ENCODE assay signal across 23 mouse cellular contexts in the genomic region with DNA sequence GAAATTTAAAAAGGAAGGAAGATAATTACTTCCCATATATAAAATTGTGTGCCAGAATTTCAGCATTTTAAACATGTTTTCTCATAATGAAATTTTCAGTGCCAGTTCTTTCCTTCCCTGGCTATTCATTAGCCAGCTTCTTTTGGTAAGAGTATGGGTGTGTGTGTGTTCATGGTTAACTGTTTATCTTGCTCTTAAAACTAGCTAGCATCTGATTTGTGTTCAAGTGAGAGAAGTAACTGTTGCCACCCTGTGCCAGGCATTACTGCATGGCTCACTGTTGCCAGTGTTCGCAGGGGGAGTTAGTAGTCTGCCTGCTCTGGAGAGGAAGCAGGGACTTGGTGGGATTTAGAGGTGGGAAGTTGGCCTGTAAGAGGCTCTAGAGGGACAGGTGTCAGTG.
DNase-seq lines count a peak whose midpoint lies in the region; ATAC-seq and TF ChIP-seq lines count a peak whose summit lies in the region.
"Had no signal": no experiment of that assay in that cellular context is flagged by ENCODE, and none has a peak within 500 bp of the region (broad histone marks: within the 10 kb centered on the region; RNA-seq: fewer than 3 reads in every experiment).

No protein-coding gene starts in this region.

- peaks cover 21% of the 10 kb centered on the region for H3K36me3 ChIP-seq in hindbrain, embryonic 10.5 days
- H3K36me3 ChIP-seq in hindbrain, embryonic 14.5 days (replicated peaks; ENCODE audit: control insufficient read depth, insufficient read depth) = peaks cover 19% of the 10 kb centered on the region
- peaks cover 5% of the 10 kb centered on the region; the same call in 1 of the 2 replicates for H3K36me3 ChIP-seq in kidney, postnatal 0 days (ENCODE audit: insufficient read depth, low read length)
- H3K36me3 ChIP-seq in lung, postnatal 0 days (ENCODE audit: insufficient read depth, low read length) = peaks cover 20% of the 10 kb centered on the region
- H3K36me3 ChIP-seq in macrophage (ENCODE audit: inconsistent target) = no peaks in the 10 kb centered on the region; the same call in 1 of the 2 replicates

- no peak for DNase-seq in hindbrain, embryonic 10.5 days (ENCODE audit: low spot score)
- DNase-seq in hindbrain, embryonic 14.5 days (ENCODE audit: low spot score) = no peak
- no peak for DNase-seq in kidney, postnatal 0 days (ENCODE audit: low spot score)
- no peak for DNase-seq in kidney, postnatal 25 days
- peak; percentile 70 for DNase-seq in lung, postnatal 0 days (ENCODE audit: low spot score)
- DNase-seq in lung, postnatal 10 days = no peak
- no peak for DNase-seq in embryo, embryonic 10.5 days (ENCODE audit: low spot score)
- DNase-seq: adrenal gland, postnatal 36 days; cerebellum, adult 2 months; cerebellum, postnatal 36 days; gastrocnemius, postnatal 36 days; heart, postnatal 14 days; thymus, postnatal 25 days had no signal

- no peak for TF ChIP-seq EP300 in lung, postnatal 0 days (IDR thresholded peaks at IDR 0.05)

- no peaks in the 10 kb centered on the region for H3K27me3 ChIP-seq in hindbrain, embryonic 10.5 days (ENCODE audit: insufficient read depth, poor library complexity, severe bottlenecking)
- no peaks in the 10 kb centered on the region for H3K27me3 ChIP-seq in hindbrain, embryonic 14.5 days (ENCODE audit: control insufficient read depth, insufficient read depth, low read length)
- H3K27me3 ChIP-seq in kidney, postnatal 0 days (ENCODE audit: insufficient read depth, low read length) = no peaks in the 10 kb centered on the region
- H3K27me3 ChIP-seq in lung, postnatal 0 days (replicated peaks; ENCODE audit: insufficient read depth, low read length) = no peaks in the 10 kb centered on the region
- H3K27me3 ChIP-seq: forebrain, embryonic 13.5 days; midbrain, embryonic 12.5 days; neural tube, embryonic 13.5 days had no signal

- no peaks in the 10 kb centered on the region for H3K9me3 ChIP-seq in hindbrain, embryonic 10.5 days
- no peaks in the 10 kb centered on the region for H3K9me3 ChIP-seq in hindbrain, embryonic 14.5 days (ENCODE audit: control insufficient read depth, low read length)
- no peaks in the 10 kb centered on the region for H3K9me3 ChIP-seq in kidney, postnatal 0 days (replicated peaks; ENCODE audit: low read length)
- no peaks in the 10 kb centered on the region for H3K9me3 ChIP-seq in lung, postnatal 0 days (ENCODE audit: low read length)
- H3K9me3 ChIP-seq: embryonic facial prominence, embryonic 10.5 days; forebrain, embryonic 13.5 days; heart, embryonic 10.5 days; limb, embryonic 10.5 days; midbrain, embryonic 12.5 days; neural tube, embryonic 13.5 days had no signal

- TF ChIP-seq CTCF in kidney, postnatal 0 days (IDR thresholded peaks at IDR 0.05; ENCODE audit: low read depth) = no peak
- no peak for TF ChIP-seq CTCF in lung, postnatal 0 days (IDR thresholded peaks at IDR 0.05)

- 0 out of 2 replicates have a peak overlapping the region, but pooled peaks have one; percentile 29 for H3K27ac ChIP-seq in hindbrain, embryonic 10.5 days
- H3K27ac ChIP-seq in hindbrain, embryonic 14.5 days = no peak overlapping the region
- no peak overlapping the region for H3K27ac ChIP-seq in kidney, postnatal 0 days
- H3K27ac ChIP-seq in lung, postnatal 0 days (ENCODE audit: low read length) = no peak overlapping the region
- 0 out of 2 replicates have a peak overlapping the region, but pooled peaks have one; percentile 7 for H3K27ac ChIP-seq in macrophage
- H3K27ac ChIP-seq: embryonic facial prominence, embryonic 10.5 days; forebrain, embryonic 13.5 days; heart, embryonic 10.5 days; limb, embryonic 10.5 days; liver, embryonic 14.5 days; midbrain, embryonic 12.5 days; neural tube, embryonic 13.5 days had no signal

- peaks cover 29% of the 10 kb centered on the region for H3K4me1 ChIP-seq in hindbrain, embryonic 10.5 days (replicated peaks)
- H3K4me1 ChIP-seq in hindbrain, embryonic 14.5 days (replicated peaks; ENCODE audit: control insufficient read depth, insufficient read depth, low read length) = peaks cover 19% of the 10 kb centered on the region
- H3K4me1 ChIP-seq in kidney, postnatal 0 days (replicated peaks; ENCODE audit: insufficient read depth, low read length) = peaks cover 5% of the 10 kb centered on the region; the same call in 1 of the 2 replicates
- peaks cover 11% of the 10 kb centered on the region; the same call in 1 of the 2 replicates for H3K4me1 ChIP-seq in lung, postnatal 0 days (ENCODE audit: insufficient read depth, low read depth, low read length)

- no peaks in the 10 kb centered on the region for H3K79me2 ChIP-seq in macrophage (ENCODE audit: inconsistent target)

- H3K4me3 ChIP-seq in hindbrain, embryonic 10.5 days = no peak overlapping the region
- no peak overlapping the region for H3K4me3 ChIP-seq in hindbrain, embryonic 14.5 days (replicated peaks; ENCODE audit: low read length)
- H3K4me3 ChIP-seq in kidney, postnatal 0 days (replicated peaks; ENCODE audit: low read depth, low read length) = no peak overlapping the region
- H3K4me3 ChIP-seq in lung, postnatal 0 days (ENCODE audit: low read depth, low read length) = no peak overlapping the region
- H3K4me3 ChIP-seq in macrophage (ENCODE audit: inconsistent target) = no peak overlapping the region
- H3K4me3 ChIP-seq: embryonic facial prominence, embryonic 10.5 days; forebrain, embryonic 13.5 days; heart, embryonic 10.5 days; limb, embryonic 10.5 days; midbrain, embryonic 12.5 days; neural tube, embryonic 13.5 days had no signal

- 92% methylated on average over 1 of the region's 1 CpGs for WGBS in hindbrain, embryonic 10.5 days
- WGBS in hindbrain, embryonic 14.5 days = 89% methylated on average over 1 of the region's 1 CpGs
- 48% methylated on average over 1 of the region's 1 CpGs for WGBS in kidney, postnatal 0 days
- WGBS in lung, postnatal 0 days = 41% methylated on average over 1 of the region's 1 CpGs
- WGBS in macrophage (ENCODE audit: missing documents) = 53% methylated on average over 1 of the region's 1 CpGs

- no peak for ATAC-seq in hindbrain, embryonic 14.5 days (ENCODE audit: low FRiP score)
- no peak for ATAC-seq in kidney, postnatal 0 days (replicated peaks; ENCODE audit: low FRiP score, low read depth)
- ATAC-seq in lung, postnatal 0 days = peak; percentile 71
- ATAC-seq: forebrain, embryonic 13.5 days; hindbrain, embryonic 16.5 days; intestine, embryonic 16.5 days had no signal

- H3K9ac ChIP-seq in hindbrain, embryonic 14.5 days = no peak overlapping the region
- H3K9ac ChIP-seq in kidney, postnatal 0 days (ENCODE audit: low read depth, low read length) = no peak overlapping the region
- no peak overlapping the region for H3K9ac ChIP-seq in lung, postnatal 0 days (replicated peaks; ENCODE audit: low read depth)
- H3K9ac ChIP-seq: forebrain, embryonic 13.5 days; liver, embryonic 14.5 days; midbrain, embryonic 12.5 days; neural tube, embryonic 13.5 days had no signal

- H3K4me2 ChIP-seq in hindbrain, embryonic 14.5 days (replicated peaks) = no peak overlapping the region
- H3K4me2 ChIP-seq in kidney, postnatal 0 days (ENCODE audit: low read length) = 0 out of 2 replicates have a peak overlapping the region, but pooled peaks have one; percentile 13
- no peak overlapping the region for H3K4me2 ChIP-seq in lung, postnatal 0 days (replicated peaks; ENCODE audit: low read depth, low read length)
- H3K4me2 ChIP-seq: forebrain, embryonic 13.5 days; midbrain, embryonic 12.5 days; neural tube, embryonic 13.5 days had no signal

Comparison
In these comparisons a context has a peak if more than half of its experiments do, and no peak if none do; other contexts are left out.
1. H3K27ac ChIP-seq: peak in hindbrain, embryonic 10.5 days (single experiment) and macrophage (single experiment); none in hindbrain, embryonic 14.5 days (single experiment), kidney, postnatal 0 days (single experiment) and lung, postnatal 0 days (single experiment).